Mouse (Mus musculus): ENCODE measurements around the gene Dph7. TPM values are rescaled to one million over a fixed set of nuclear protein-coding genes. Genes with fewer than 3 reads are reported as not detected.

The Dph7 gene
- polyA plus RNA-seq, 1 experiment from 2014 or later, result 17.2 TPM

Small RNAs within 50 kb of the gene (microRNA-seq; reads per million reads assigned to microRNA genes)
- gene Gm22875 (ENCODE audit: borderline number of aligned reads), result not detected

Other genes starting within 250 kb of the Dph7 start
- gene Cacna1b, start 199.2 kb upstream of the Dph7 start, polyA plus RNA-seq (2014; fragmentation: Nextera tagmentation; extraction: Ambion mirVana), result 0.23 and 0.32 TPM in 2 replicates
- gene Ehmt1, start 42.8 kb upstream of the Dph7 start, polyA plus RNA-seq (2014; fragmentation: Nextera tagmentation; extraction: Ambion mirVana), result 51.2 and 53.8 TPM in 2 replicates
- 10.3 and 12.3 TPM in 2 replicates for gene Arrdc1, start 27.1 kb upstream of the Dph7 start, polyA plus RNA-seq (2014; fragmentation: Nextera tagmentation; extraction: Ambion mirVana)
- 12.5 and 19.7 TPM in 2 replicates for gene Zmynd19, start 12.6 kb upstream of the Dph7 start, polyA plus RNA-seq (2014; fragmentation: Nextera tagmentation; extraction: Ambion mirVana)
- 123 and 137 TPM in 2 replicates for gene Mrpl41, start 12.7 kb downstream of the Dph7 start, polyA plus RNA-seq (2014; fragmentation: Nextera tagmentation; extraction: Ambion mirVana)
- gene Pnpla7, start 13.6 kb downstream of the Dph7 start, polyA plus RNA-seq (2014; fragmentation: Nextera tagmentation; extraction: Ambion mirVana), result 6.9 and 8.1 TPM in 2 replicates
- gene Nsmf, start 92.0 kb downstream of the Dph7 start, polyA plus RNA-seq (2014; fragmentation: Nextera tagmentation; extraction: Ambion mirVana), result 32.9 and 37.7 TPM in 2 replicates
- not detected in 2 replicates for gene Entpd8, start 117.9 kb downstream of the Dph7 start, polyA plus RNA-seq (2014; fragmentation: Nextera tagmentation; extraction: Ambion mirVana)
- gene Noxa1, start 132.7 kb downstream of the Dph7 start, polyA plus RNA-seq (2014; fragmentation: Nextera tagmentation; extraction: Ambion mirVana), result 0.10 TPM in 1 of 2 replicates, not detected in the other
- 4.5 and 4.8 TPM in 2 replicates for gene Nrarp, start 218.4 kb downstream of the Dph7 start, polyA plus RNA-seq (2014; fragmentation: Nextera tagmentation; extraction: Ambion mirVana)
- 5.9 and 8.3 TPM in 2 replicates for gene Tor4a, start 234.5 kb downstream of the Dph7 start, polyA plus RNA-seq (2014; fragmentation: Nextera tagmentation; extraction: Ambion mirVana)
- 62.9 and 69.0 TPM in 2 replicates for gene Nelfb, start 249.1 kb downstream of the Dph7 start, polyA plus RNA-seq (2014; fragmentation: Nextera tagmentation; extraction: Ambion mirVana)